Mouse (Mus musculus): ENCODE results near the gene Brms1.

- TF ChIP-seq CTCF (IDR thresholded peaks at IDR 0.05) (no peak), EP300 (IDR thresholded peaks at IDR 0.05) (no peak)
Observed at GRCm38 (mm10) chr19:5083961-5084833, 43.0 kb downstream of the Brms1 start.

Data from lung, postnatal 0 days (tissue).